Mouse (Mus musculus) liver, postnatal 0 days (tissue): ENCODE measurements around the gene Zfp37.

Experiments
- CTCF ChIP-seq: sonication (generic); IDR thresholded peaks from 2 replicates; pipeline ENCODE4 v1.5.1; 2016; ENCODE audit warnings: antibody characterized with exemption, low read depth
- EP300 ChIP-seq: IDR thresholded peaks from 2 replicates; pipeline ENCODE4 v1.6.1; 2016; ENCODE audit warnings: antibody characterized with exemption, low read depth, mild to moderate bottlenecking

GRCm38 (mm10) chr4:62272696-62273095 lies 41.8 kb upstream of the Zfp37 start:
- TF ChIP-seq CTCF, result no peak
- TF ChIP-seq EP300, result no peak
